Mouse (Mus musculus) Muller cell, postnatal 12 days (primary cell): Measurements from ENCODE around the gene Igfbp2.
A peak's percentile ranks its signal among the peaks of the same experiment; 100 is the strongest.

Experiments used
- DNase-seq: peaks from one replicate; pipeline ENCODE4 v3.0.0-alpha.2; 2015; ENCODE audit errors: inconsistent ontology term

Gene Igfbp2

DNA sequence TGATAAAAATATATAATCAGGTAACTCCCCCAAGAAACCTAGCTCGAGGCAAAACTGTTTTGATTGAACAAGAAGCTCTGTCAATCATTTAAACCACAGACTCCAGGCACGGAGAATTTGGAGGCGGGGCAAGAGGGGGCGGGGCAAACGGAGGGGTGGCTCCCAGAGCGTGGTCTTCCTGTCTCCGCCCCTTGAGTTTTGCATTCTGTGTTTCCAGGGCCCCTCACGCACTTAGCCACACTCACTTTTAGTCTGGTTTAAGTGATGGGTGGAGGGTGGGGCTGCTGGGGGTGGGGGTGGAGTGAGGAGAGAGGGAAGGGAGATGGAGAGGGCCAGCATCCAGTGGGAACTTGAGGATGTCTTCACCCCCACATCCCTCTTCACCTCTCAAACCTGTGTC is 48.2 kb downstream of the Igfbp2 start:
- peak; percentile 93 for DNase-seq

DNA sequence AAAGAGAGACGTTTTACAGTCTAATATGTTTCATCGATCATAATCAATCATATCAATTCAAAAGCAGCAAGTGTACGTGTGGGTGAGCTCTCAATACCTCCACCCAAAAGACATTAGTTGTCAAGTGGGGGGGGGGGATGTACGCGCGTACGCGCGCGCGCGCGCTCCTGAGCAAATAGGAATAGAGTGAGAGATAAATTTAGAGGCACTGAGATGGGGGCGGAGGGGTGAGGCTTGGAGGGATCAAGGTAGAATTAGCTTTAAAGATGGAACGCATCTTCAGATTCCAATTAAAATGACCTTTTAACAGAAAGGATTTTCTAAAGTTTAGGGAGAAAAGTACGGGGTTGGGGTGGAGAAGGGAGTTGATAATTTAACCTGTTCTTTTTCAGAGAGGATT is 48.8 kb downstream of the Igfbp2 start:
- DNase-seq, result no peak

DNA sequence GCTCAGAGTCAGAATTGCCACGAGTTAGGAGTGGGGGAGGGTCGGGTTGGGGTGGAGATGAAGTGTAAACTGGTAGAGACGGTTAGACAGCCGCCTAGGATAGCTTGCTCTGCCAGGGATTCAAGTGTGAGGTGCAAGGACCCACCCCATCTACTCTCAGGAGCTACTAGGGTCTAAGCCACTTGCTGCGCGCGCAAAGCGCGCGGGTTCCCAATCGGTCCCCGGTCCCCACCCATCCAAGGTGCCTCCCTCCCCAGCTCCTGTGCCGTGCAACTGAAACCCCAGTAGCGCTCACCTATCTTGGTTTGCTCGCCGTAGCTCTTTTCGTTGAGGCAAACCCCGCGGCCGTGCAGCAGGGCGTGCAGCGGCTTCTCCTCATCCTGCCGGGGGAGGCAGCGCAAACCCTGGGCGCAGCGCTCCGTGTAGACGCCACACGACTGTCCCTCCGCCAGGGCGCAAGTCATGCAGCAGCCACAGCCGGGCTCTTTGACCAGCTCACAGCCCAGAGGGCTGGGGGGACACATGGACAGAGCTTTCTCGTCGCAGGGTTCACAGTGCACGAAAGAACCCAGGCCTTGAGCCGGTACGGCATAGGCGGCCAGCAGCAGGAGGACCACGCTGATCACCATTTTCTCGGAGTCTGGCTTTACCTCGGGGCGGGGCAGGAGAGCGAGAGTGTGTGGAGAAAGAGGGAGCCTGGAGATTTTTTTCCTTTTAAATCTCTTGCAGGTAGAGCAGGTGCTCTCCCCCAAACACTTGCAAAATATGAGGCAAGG is 49.4 kb downstream of the Igfbp2 start:
- DNase-seq, result no peak

DNA sequence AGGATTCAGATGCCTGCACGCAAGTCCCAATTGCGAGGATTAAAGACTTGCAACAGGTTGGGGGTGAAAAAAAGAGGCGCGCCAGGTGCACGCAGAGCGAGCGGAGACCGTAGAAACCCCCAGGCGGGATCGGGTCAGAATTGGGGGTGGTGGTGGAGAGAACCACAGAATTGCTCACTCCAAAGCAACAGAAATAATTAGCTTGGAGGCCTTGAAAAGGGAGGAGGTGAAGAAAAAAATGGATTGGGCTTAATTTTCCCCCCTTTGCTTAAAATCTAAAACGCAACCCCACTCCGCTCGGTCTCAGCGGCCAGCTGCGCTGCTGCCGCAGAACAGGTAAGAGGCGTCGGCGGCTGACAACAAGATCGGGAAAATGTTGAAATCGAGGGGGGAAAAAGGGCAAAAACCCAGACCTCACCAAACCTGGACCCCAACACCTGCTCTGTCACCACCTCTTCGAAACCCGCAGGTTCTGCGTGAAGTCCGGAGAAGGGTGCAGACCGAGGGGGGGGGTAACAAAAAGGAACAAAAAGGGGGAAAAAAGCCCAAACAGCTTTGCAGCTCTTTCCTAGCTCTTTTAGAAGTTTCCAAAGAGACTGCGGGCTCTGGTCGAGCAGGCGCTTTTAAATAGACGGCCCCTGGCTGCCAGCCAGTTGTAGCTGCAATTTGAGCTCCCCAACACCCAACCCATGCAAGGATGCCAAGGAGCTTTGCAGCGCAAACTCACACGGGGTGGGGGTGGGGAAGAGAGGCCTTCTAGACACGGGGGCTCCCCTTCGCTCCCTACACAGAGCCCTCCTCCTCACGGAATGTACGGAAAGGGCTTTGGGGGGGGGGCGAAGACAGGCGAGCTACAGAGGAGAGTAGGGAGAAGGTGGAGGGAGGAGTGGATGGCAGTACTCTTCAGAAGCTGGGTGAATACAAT is 50.2 kb downstream of the Igfbp2 start, which contains the start of gene Igfbp5:
Gene Igfbp5 (minus strand): TSS at position 598 of the 925 bp plus-strand sequence.
- DNase-seq, result peak; percentile 73

DNA sequence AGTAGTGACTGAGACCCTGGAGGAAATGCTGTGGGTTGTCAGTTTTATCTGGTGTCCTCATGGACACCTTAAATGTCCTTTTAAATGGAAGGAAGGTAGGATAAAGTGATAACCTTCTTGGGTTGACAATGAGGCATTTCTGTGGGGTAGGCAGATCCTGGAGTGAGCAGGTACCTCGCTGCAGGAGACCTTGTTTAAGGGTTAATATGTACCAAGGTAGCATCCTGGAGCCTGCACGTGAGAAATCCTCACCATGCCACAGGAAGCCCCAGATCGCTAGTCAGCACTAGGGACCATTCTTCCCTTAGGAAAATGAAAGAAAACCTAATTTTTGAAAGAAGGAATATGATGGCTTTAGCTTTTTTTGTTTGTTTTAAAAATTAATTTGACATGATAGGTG is 51.4 kb downstream of the Igfbp2 start:
- DNase-seq, result no peak

DNA sequence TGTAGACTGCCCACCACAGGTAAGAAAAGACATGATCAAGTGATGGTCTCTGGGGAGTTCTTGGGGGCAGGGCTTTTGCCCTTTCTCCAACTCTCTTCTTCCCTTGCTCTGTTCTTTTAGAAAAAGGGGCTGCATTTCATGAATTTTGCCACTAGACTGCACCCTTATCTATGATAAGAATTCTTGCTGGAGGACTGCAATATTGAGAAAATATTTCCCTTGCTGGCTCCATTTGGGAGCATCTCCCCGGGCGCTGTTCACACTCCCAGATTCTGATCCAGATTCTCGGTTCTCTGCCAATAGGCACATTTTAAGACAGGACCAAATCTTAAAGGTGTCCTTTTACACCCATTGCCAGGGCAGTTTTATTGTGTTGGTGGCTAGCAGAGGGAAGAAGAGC is 51.8 kb downstream of the Igfbp2 start:
- no peak for DNase-seq

DNA sequence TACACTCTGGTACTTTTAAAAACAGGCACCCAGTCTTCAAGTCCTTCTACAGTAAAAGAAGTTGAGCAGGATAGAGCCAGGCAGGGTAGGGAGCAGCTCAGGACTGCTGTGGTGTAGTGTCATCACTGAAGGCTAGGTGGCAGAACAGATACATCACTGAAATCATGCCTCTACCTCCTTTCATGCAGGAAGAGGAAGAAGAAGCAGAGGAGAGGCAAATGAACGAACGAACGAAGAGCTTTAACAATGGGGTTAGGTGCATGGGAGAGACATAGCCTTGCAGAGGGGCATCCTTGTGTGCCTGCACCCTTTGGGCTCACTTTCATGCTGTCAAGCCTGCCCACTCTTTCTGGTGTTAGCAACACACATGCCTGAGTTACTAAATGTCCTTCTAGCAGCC is 53.6 kb downstream of the Igfbp2 start:
- DNase-seq, result no peak

DNA sequence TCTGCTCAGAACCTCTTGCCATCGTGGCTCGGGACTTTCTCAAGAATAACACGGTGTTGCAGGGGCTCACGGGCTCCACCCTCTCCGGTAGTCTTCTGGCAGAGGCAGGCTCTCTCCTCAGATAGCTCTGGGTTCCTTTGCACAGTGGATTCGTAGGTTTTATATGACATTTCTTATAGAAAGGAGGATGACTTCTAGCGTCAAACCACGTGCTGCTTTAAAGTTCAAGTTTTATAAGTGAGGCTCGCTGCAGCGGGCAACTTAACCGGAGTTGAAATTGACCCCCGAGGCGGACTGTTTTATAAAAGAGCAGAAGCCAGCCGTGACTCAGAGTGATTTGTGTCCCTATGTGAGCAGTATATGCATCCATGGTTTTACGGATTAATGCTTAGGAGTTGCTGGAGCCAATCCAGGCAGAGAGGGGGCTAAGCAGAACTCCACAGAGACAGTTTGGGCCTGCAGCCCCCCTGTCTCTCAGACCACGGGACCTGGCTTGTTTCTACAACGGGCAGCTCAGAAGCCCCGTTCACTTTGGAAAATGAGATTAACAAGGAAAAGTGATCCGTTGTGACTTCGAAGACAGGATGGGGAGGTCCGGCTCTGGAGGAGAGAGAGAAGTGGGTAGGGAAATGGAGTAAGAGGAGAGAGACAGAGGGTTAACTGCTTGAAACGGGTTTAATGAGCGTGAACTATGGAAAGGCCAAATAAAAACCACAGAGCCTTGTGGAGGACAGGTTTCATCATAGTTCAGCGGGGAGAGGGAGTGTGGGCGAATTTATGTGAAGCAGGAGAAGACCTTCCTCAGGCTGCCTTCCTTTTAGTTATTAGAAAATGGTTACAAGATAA is 54.4 kb downstream of the Igfbp2 start:
- DNase-seq, result no peak

DNA sequence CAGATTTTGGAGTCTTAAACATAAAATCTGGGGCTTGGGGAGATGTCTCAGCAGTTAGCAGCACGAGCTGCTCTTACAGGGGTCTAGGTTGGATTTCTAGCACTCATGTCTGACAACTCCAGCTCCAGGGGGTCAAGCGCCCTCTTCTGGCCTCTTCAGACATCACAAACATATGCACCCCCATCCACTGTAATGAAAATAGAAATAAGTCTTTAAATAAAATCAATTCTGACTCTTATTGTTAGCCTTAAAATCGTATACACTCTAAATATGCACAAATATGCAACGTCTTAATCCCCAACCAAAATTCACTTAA is 55.0 kb downstream of the Igfbp2 start:
- no peak for DNase-seq

DNA sequence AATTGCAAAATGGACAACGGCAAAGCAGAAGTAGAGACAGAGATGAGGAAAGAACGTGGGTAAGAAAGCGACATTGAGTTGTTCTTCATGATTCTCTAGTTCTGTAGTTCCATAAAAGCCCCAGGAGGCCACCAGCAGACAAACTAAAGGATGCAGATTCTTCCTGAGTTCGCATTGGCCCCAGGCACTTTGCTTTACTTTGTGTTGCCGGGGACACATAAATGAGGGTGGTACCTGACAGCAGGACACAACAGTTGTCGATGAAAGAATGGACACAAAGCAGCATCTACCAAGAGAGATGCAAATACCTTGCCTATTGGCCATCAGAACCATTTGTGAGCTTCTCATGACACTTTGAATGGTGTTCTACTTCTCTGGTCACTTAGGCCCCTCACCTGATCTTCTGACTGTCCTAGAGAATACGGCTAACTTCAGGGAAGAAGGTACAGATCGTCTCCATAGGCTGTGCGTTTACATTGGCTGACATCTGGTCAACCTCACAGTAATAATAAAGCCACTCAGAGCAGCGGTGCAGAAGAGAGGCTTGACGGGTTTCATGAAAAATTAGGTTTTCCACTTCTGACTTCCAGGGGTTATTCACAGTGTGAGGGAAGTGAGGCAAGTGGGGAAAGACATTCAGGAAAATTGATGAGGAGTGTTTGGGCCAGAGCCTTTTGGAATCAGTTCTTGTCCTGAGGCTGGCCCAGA is 61.0 kb downstream of the Igfbp2 start:
- DNase-seq, result no peak

DNA sequence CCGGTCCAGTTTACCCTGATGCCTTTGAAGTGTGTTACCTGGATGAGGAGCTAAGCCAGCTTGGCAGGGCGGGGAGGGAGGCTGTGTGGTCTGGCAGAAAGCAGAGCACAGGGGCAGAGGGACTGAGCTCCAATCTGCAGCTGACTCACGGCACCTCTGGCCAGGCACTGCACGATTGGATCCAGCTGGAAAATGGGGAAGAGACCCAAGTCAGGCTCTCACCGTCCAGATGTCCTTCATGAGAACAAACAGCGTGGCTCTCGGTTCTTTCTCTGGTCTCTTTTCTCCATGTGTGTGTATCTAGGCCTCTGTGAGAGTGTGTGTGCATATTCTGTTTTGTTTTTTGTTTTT is 61.5 kb downstream of the Igfbp2 start:
- DNase-seq, result no peak

DNA sequence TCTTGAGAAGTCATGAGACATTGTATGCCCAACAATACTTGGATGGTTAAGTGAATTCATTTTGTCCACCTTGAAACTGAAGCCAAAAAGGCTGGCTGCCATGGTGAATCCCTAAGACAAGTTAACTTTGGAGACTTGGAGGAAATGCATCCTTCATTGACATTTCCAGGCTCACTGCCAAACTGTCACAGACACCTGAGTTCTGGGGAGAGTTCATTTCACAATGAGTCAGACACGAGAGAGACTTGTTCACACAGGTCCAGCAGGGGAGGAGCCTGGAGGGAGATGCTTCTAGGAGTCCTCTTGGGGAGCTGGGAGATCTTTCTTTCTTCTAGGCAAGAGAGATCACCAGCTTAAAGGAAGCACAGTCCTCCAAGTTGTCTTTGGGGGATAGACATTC is 63.6 kb downstream of the Igfbp2 start:
- DNase-seq, result no peak

DNA sequence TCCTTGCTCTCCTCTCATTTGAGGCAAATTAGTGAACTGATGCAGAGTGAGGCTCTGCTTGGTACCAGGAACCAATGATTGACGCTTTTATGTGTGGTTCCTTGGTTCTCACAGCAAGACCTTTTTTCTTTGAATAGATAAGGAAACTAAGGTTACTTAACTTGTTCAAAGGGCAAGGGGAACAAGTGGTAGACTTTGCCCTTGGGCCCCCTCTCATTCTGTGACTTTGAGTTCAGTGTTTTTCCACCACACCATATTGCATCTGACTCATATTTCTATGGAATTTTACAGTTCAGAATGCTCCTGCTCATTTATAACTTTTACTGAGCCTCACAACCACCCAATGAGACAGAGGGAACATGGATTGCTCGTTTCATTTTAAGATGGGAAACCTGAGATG is 71.5 kb downstream of the Igfbp2 start:
- no peak for DNase-seq
